Mouse (Mus musculus) small intestine, adult 2 months (tissue): Measurements from ENCODE around the gene Atp8b2. TPM values are rescaled to one million over a fixed set of nuclear protein-coding genes. Genes with fewer than 3 reads are reported as not detected.

Source experiments
- H3K27ac ChIP-seq: fragments of 200-500 bp; 2 replicates; pipeline ENCODE4 v1.5.1; 2012; ENCODE audit warnings: low read depth, low read length, control low read depth, inconsistent platforms; ENCODE audit not compliant: insufficient read depth
- H3K27me3 ChIP-seq: fragments of 200-500 bp; 2 replicates; pipeline ENCODE4 v1.6.1; 2012; ENCODE audit warnings: mild to moderate bottlenecking, moderate library complexity, low read length, inconsistent platforms; ENCODE audit not compliant: control insufficient read depth, insufficient read depth
- H3K36me3 ChIP-seq: fragments of 200-500 bp; 2 replicates; pipeline ENCODE4 v1.6.1; 2012; ENCODE audit warnings: mild to moderate bottlenecking, low read length, control low read depth, inconsistent platforms; ENCODE audit not compliant: control insufficient read depth, insufficient read depth
- H3K4me1 ChIP-seq: fragments of 200-500 bp; 2 replicates; pipeline ENCODE4 v1.6.1; 2012; ENCODE audit warnings: low read length, inconsistent platforms, mixed read lengths; ENCODE audit not compliant: control insufficient read depth, insufficient read depth, insufficient read length
- H3K4me3 ChIP-seq: fragments of 200-500 bp; 2 replicates; pipeline ENCODE4 v1.5.1; 2012; ENCODE audit warnings: low read depth, mild to moderate bottlenecking, control low read depth, inconsistent platforms, low read length, moderate library complexity
- CTCF ChIP-seq: fragments of 200-500 bp; IDR thresholded peaks from 2 replicates; pipeline ENCODE4 v1.5.1; 2012; ENCODE audit warnings: low read depth, mild to moderate bottlenecking, control low read depth, inconsistent platforms, low read length, moderate library complexity, mixed read lengths; ENCODE audit not compliant: insufficient replicate concordance, insufficient read length; ENCODE audit errors: extremely low read depth
- POLR2A ChIP-seq: fragments of 200-500 bp; IDR thresholded peaks from 2 replicates; pipeline ENCODE4 v1.6.1; 2012; ENCODE audit warnings: low read depth, mild to moderate bottlenecking, control low read depth, inconsistent platforms, low read length, moderate library complexity
- WGBS: fragments of 180-500 bp; shearing (Covaris S2); methylation state at CpG from one replicate; pipeline ENCODE4 v1.1.7; 2018; 5-methylcytosine and 5-hydroxymethylcytosine counted together
- polyA plus RNA-seq: library from polyadenylated mRNA; depleted of rRNA; stranded (reverse); fragments of >200 nt; gene quantifications from 2 replicates; pipeline ENCODE4 v1.2.3, GENCODE M21; 2012

Atp8b2 gene
- polyA plus RNA-seq, 1 experiment = 13.5 TPM

- no peaks in the 10 kb centered on the region for H3K27me3 ChIP-seq
- WGBS = 62% methylated on average over 4 of the region's 4 CpGs
- H3K36me3 ChIP-seq = no peaks in the 10 kb centered on the region
- H3K4me3 ChIP-seq = no peak overlapping the region
- no peak for TF ChIP-seq POLR2A
- no peak for TF ChIP-seq CTCF
- H3K4me1 ChIP-seq = no peaks in the 10 kb centered on the region; the same call in 1 of the 2 replicates
- no peak overlapping the region for H3K27ac ChIP-seq
Observed at GRCm38 (mm10) chr3:89914700-89915099, 48.6 kb downstream of the Atp8b2 start.

- peak within 1 kb of the TSS; percentile 61 for H3K27ac ChIP-seq
- no peaks in the 10 kb centered on the region for H3K36me3 ChIP-seq
- H3K4me3 ChIP-seq = peak within 1 kb of the TSS; percentile 60
- TF ChIP-seq POLR2A = peak; percentile 46; the same call in 1 of the 2 replicates
- TF ChIP-seq CTCF = no peak
- 1% methylated on average over 75 of the region's 75 CpGs for WGBS
- no peaks in the 10 kb centered on the region; the same call in 1 of the 2 replicates for H3K4me1 ChIP-seq
- no peaks in the 10 kb centered on the region for H3K27me3 ChIP-seq
Observed at GRCm38 (mm10) chr3:89912543-89913391, 50.5 kb downstream of the Atp8b2 start, which contains the start of gene Il6ra. Il6ra (minus strand) TSS chr3:89913196.

GRCm38 (mm10) chr3:89912108-89912542, 51.2 kb downstream of the Atp8b2 start:
- Histone ChIP-seq H3K4me3 (peak overlapping the region; percentile 60), H3K27ac (peak overlapping the region; percentile 61)
- 29% methylated on average over 6 of the region's 6 CpGs for WGBS

GRCm38 (mm10) chr3:89911207-89911606, 52.1 kb downstream of the Atp8b2 start:
- H3K4me1 ChIP-seq = no peaks in the 10 kb centered on the region; the same call in 1 of the 2 replicates
- 74% methylated on average over 3 of the region's 3 CpGs for WGBS
- TF ChIP-seq POLR2A (no peak), CTCF (no peak)
- H3K36me3 ChIP-seq = no peaks in the 10 kb centered on the region
- peak overlapping the region; percentile 39 for H3K27ac ChIP-seq
- peak overlapping the region; percentile 18; the same call in 1 of the 2 replicates for H3K4me3 ChIP-seq
- H3K27me3 ChIP-seq = no peaks in the 10 kb centered on the region

More at GRCm38 (mm10) chr3:89912108-89912542, 51.2 kb downstream of the Atp8b2 start:
- Histone ChIP-seq H3K4me1 (no peaks in the 10 kb centered on the region; the same call in 1 of the 2 replicates), H3K27me3 (no peaks in the 10 kb centered on the region), H3K36me3 (no peaks in the 10 kb centered on the region)
- TF ChIP-seq POLR2A (no peak), CTCF (no peak)

GRCm38 (mm10) chr3:89909703-89910542, 53.4 kb downstream of the Atp8b2 start:
- no peak overlapping the region for H3K4me3 ChIP-seq
- no peak for TF ChIP-seq CTCF
- H3K4me1 ChIP-seq = no peaks in the 10 kb centered on the region; the same call in 1 of the 2 replicates
- WGBS = 55% methylated on average over 5 of the region's 5 CpGs
- H3K27me3 ChIP-seq = no peaks in the 10 kb centered on the region
- H3K27ac ChIP-seq = no peak overlapping the region; the same call in 1 of the 2 replicates
- H3K36me3 ChIP-seq = no peaks in the 10 kb centered on the region

- Histone ChIP-seq H3K36me3 (no peaks in the 10 kb centered on the region), H3K4me3 (no peak overlapping the region), H3K27ac (no peak overlapping the region), H3K27me3 (no peaks in the 10 kb centered on the region), H3K4me1 (no peaks in the 10 kb centered on the region; the same call in 1 of the 2 replicates)
- WGBS = 73% methylated on average over 6 of the region's 6 CpGs
- TF ChIP-seq CTCF (no peak), POLR2A (no peak)
Observed at GRCm38 (mm10) chr3:89908836-89909235, 54.5 kb downstream of the Atp8b2 start.
